25 mouse cellular contexts compared by ENCODE assay signal in genomic region chr16:63777811-63778210, GRCm38 (mm10).
"Had no signal": no experiment of that assay in that cellular context is flagged by ENCODE, and none has a peak within 500 bp of the region (broad histone marks: within the 10 kb centered on the region; RNA-seq: fewer than 3 reads in every experiment).

No protein-coding gene starts in this region.

- H3K4me3 ChIP-seq: heart, adult 2 months; heart, embryonic 13.5 days; heart, embryonic 15.5 days; hindbrain, embryonic 12.5 days; kidney, embryonic 15.5 days; limb, embryonic 13.5 days had no signal

- DNase-seq: forebrain, postnatal 0 days; gastrocnemius, postnatal 14 days; gastrocnemius, postnatal 36 days; heart, adult 11 months; heart, adult 2 months; heart, postnatal 14 days; heart, postnatal 36 days; kidney, adult 11 months; kidney, adult 2 months; kidney, adult 9 months; kidney, postnatal 14 days; kidney, postnatal 36 days; layer of hippocampus, adult 9-11 months; layer of hippocampus, postnatal 36 days; left cerebral cortex, postnatal 4 days had no signal

- ATAC-seq: forebrain, postnatal 0 days; hindbrain, embryonic 16.5 days; intestine, embryonic 16.5 days had no signal

- H3K27me3 ChIP-seq: heart, embryonic 13.5 days; heart, embryonic 15.5 days; hindbrain, embryonic 12.5 days; kidney, embryonic 15.5 days; limb, embryonic 13.5 days had no signal

- H3K9ac ChIP-seq: forebrain, postnatal 0 days; heart, embryonic 13.5 days; heart, embryonic 15.5 days; hindbrain, embryonic 12.5 days; hindbrain, embryonic 14.5 days; kidney, embryonic 15.5 days; limb, embryonic 13.5 days had no signal

- H3K4me1 ChIP-seq: hindbrain, embryonic 12.5 days; kidney, embryonic 15.5 days; limb, embryonic 13.5 days had no signal

- H3K4me2 ChIP-seq: heart, embryonic 11.5 days; heart, embryonic 13.5 days; heart, embryonic 15.5 days; hindbrain, embryonic 12.5 days; hindbrain, embryonic 14.5 days; kidney, embryonic 15.5 days; limb, embryonic 13.5 days had no signal

- H3K36me3 ChIP-seq: heart, embryonic 13.5 days; heart, embryonic 15.5 days; hindbrain, embryonic 12.5 days; kidney, embryonic 15.5 days; limb, embryonic 13.5 days had no signal

- H3K9me3 ChIP-seq: heart, embryonic 13.5 days; heart, embryonic 15.5 days; hindbrain, embryonic 12.5 days; kidney, embryonic 15.5 days; limb, embryonic 13.5 days had no signal

- H3K27ac ChIP-seq: heart, adult 2 months; heart, embryonic 13.5 days; heart, embryonic 15.5 days; hindbrain, embryonic 12.5 days; hindbrain, embryonic 14.5 days; kidney, embryonic 15.5 days; kidney, postnatal 0 days; limb, embryonic 13.5 days had no signal
